Mouse (Mus musculus) heart, adult 2 months (tissue): ENCODE data around the gene Glrx2.

Experiments used
- CTCF ChIP-seq: fragments of 200-600 bp; IDR thresholded peaks from 2 replicates; pipeline ENCODE4 v1.8.1; 2022; ENCODE audit warnings: antibody characterized with exemption, mild to moderate bottlenecking, moderate library complexity
- EP300 ChIP-seq: fragments of 200-500 bp; IDR thresholded peaks from 2 replicates; pipeline ENCODE4 v1.6.1; 2011; ENCODE audit warnings: low read depth, low read length, control low read depth; ENCODE audit not compliant: insufficient read depth
- POLR2A ChIP-seq: fragments of 200-500 bp; IDR thresholded peaks from 2 replicates; pipeline ENCODE4 v1.6.1; 2011; ENCODE audit warnings: mild to moderate bottlenecking, low read depth, low read length, control low read depth; ENCODE audit not compliant: insufficient read depth

GRCm38 (mm10) chr1:143770444-143771109 lies 54.4 kb downstream of the Glrx2 start:
- TF ChIP-seq CTCF (no peak), POLR2A (no peak), EP300 (no peak)
